In genomic region chr11:74649095-74649646, GRCm38 (mm10) we compare ENCODE assay signal across 8 mouse cellular contexts. TPM values are rescaled to one million over a fixed set of nuclear protein-coding genes. Genes with fewer than 3 reads are reported as not detected.
DNase-seq lines count a peak whose midpoint lies in the region; ATAC-seq and TF ChIP-seq lines count a peak whose summit lies in the region.

Gene Cluh, plus strand, starts transcription at chr11:74649495.

- peak within 1 kb of the TSS; percentile 90 for H3K9ac ChIP-seq in hindbrain, postnatal 0 days (replicated peaks; ENCODE audit: low read length)

- intact Hi-C loops in gastrocnemius, adult 2 months (cut with DNase I): no loop called here
- intact Hi-C loops in left cerebral cortex, adult 2 months (cut with DNase I): loop anchor here (1.0 to 2.0 kb wide), 2 partner anchors 11 to 74 kb away; no protein-coding TSS in a partner anchor

- H3K4me3 ChIP-seq in gastrocnemius, adult 2 months: peak within 1 kb of the TSS; percentile 95
- peak within 1 kb of the TSS; percentile 83 for H3K4me3 ChIP-seq in hindbrain, postnatal 0 days (ENCODE audit: low read length)
- peak within 1 kb of the TSS; percentile 99 for H3K4me3 ChIP-seq in left cerebral cortex, adult 2 months

- no peaks in the 10 kb centered on the region for H3K27me3 ChIP-seq in hindbrain, postnatal 0 days (ENCODE audit: insufficient read depth, low read length)

- peak; percentile 100 for DNase-seq in ZHBTc4 (ENCODE audit: low read depth, low spot score)
- peak; percentile 99 for DNase-seq in gastrocnemius, adult 2 months
- DNase-seq in hindbrain, postnatal 0 days (ENCODE audit: low spot score): peak; percentile 95
- DNase-seq in left cerebral cortex, adult 2 months (ENCODE audit: extremely low spot score in 1 of 2, low spot score in 2 of 2): peak; percentile 98 to 99
- peak; percentile 97 to 99 for DNase-seq in right cerebral cortex, adult 2 months (ENCODE audit: low spot score in 2 of 2)
- peak; percentile 97 for DNase-seq in urinary bladder, postnatal 14 days (ENCODE audit: low spot score)

- H3K9me3 ChIP-seq in hindbrain, postnatal 0 days (ENCODE audit: low read length): no peaks in the 10 kb centered on the region

- ATAC-seq in common myeloid progenitor, adult 5-6 weeks (replicated peaks; ENCODE audit: low read depth, poor library complexity, severe bottlenecking): peak; percentile 93
- peak; percentile 92 for ATAC-seq in hindbrain, postnatal 0 days
- peak; percentile 84 for ATAC-seq in megakaryocyte, adult 5-6 weeks (ENCODE audit: poor library complexity, severe bottlenecking)

- peaks cover 28% of the 10 kb centered on the region for H3K4me1 ChIP-seq in hindbrain, postnatal 0 days (ENCODE audit: insufficient read depth, low read length)

- H3K36me3 ChIP-seq in hindbrain, postnatal 0 days (ENCODE audit: insufficient read depth, low read length): no peaks in the 10 kb centered on the region

- peak within 1 kb of the TSS; percentile 82 for H3K4me2 ChIP-seq in hindbrain, postnatal 0 days (ENCODE audit: low read depth, low read length)

- WGBS in hindbrain, postnatal 0 days: under 1% methylated on average over 57 of the region's 58 CpGs

- peak within 1 kb of the TSS; percentile 97 for H3K27ac ChIP-seq in gastrocnemius, adult 2 months
- H3K27ac ChIP-seq in hindbrain, postnatal 0 days: peak within 1 kb of the TSS; percentile 85
- peak within 1 kb of the TSS; percentile 90 for H3K27ac ChIP-seq in left cerebral cortex, adult 2 months

- 0 out of 2 replicates have a peak, but pooled peaks have one; percentile 2 for TF ChIP-seq CTCF in gastrocnemius, adult 2 months (IDR thresholded peaks at IDR 0.05)
- TF ChIP-seq CTCF in hindbrain, postnatal 0 days (IDR thresholded peaks at IDR 0.05; ENCODE audit: low read depth): no peak
- no peak for TF ChIP-seq CTCF in left cerebral cortex, adult 2 months (IDR thresholded peaks at IDR 0.05)

RNA-seq across cellular contexts. Expression of gene Cluh, which starts in this region (rescaled TPM):
- 32.2 and 46.4 TPM in 2 replicates for total RNA-seq in common myeloid progenitor, adult 5-6 weeks (2017)
- 100 to 1,000 TPM in 1 of 2 experiments, 10 to 100 TPM in 1; 84.7 to 110 TPM for total RNA-seq in gastrocnemius, adult 2 months (2021)
- 87.1 and 132 TPM in 2 replicates for total RNA-seq in hindbrain, postnatal 0 days (2014; rRNA removed)
- polyA plus RNA-seq in hindbrain, postnatal 0 days (2015; fragmentation: Nextera tagmentation; extraction: Ambion mirVana): 18.7 and 21.3 TPM in 2 replicates
- total RNA-seq in left cerebral cortex, adult 2 months (2021): 10 to 100 TPM; 64.1 to 65.9 TPM
- total RNA-seq in megakaryocyte, adult 5-6 weeks (2015): 11.9 and 13.7 TPM in 2 replicates
- total RNA-seq in megakaryocyte, adult 5-6 weeks (2017): 13.3 and 13.7 TPM in 2 replicates

Comparison
In these comparisons a context has a peak if more than half of its experiments do, and no peak if none do; other contexts are left out.
1. Peak in every context shown above with its lines: DNase-seq, ATAC-seq, H3K4me3 ChIP-seq and H3K27ac ChIP-seq.